Mouse (Mus musculus): ENCODE measurements at regions not wholly inside any gene's neighbourhood (a gene's known extent, or its start where the extent isn't known, plus 50 kb on each side); places are given as distances from the start of the nearest gene placed in this dataset.

- DNase-seq = no peak
These were observed 59.9 kb upstream of the Cd93 start for GRCm38 (mm10) chr2:148503143-148503854.

GRCm38 (mm10) chr2:148502321-148502720, 59.0 kb upstream of the Cd93 start:
- no peak for DNase-seq

GRCm38 (mm10) chr2:148500235-148500936, 57.0 kb upstream of the Cd93 start:
- no peak for DNase-seq

- no peak for DNase-seq
These were observed 54.3 kb upstream of the Cd93 start for GRCm38 (mm10) chr2:148497452-148498302.

- no peak for DNase-seq
These were observed 53.0 kb upstream of the Cd93 start for GRCm38 (mm10) chr2:148496151-148497040.

- DNase-seq = no peak
These were observed 52.1 kb upstream of the Cd93 start for GRCm38 (mm10) chr2:148495485-148495884.

GRCm38 (mm10) chr2:148493281-148493680, 49.9 kb upstream of the Cd93 start:
- DNase-seq = no peak

Measured in thymus, postnatal 25 days (tissue).